In the genomic region with DNA sequence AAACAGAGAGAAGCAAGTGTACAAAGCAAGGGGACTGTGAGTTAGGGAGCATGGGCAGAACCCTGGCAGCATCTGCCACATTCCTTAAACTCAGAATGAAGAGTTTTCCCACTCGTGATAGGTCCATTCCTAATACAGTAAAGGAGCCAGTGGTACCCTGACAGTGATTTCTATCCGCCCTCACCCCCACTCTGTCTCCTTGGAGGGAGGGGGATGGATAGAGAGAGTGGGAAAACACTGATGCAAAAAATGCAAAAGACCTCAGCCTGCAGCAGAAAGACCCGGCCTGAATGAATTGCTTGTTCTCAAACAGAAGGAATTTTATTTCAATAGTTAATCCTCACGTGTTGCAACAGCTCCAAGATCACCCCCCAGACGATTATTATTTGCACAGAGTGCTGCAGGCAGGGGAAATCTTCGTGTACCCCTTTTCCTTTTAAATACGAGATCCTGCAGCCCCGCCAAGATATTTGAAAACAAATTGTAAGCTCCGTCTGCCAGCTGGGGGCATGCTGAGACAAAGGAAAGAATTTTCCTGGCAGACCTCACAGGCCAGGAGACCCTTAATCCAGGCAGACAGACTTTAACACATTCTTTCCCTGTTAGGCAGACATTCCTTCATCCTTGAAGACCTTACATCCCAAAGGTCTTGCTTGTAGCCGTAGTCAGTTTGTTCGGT, we compare ENCODE assay signal across 8 mouse cellular contexts.
DNase-seq lines count a peak whose midpoint lies in the region; ATAC-seq lines count a peak whose summit lies in the region.

No protein-coding gene starts in this region.

- no peaks in the 10 kb centered on the region for H3K36me3 ChIP-seq in hindbrain, embryonic 11.5 days (ENCODE audit: control insufficient read depth, insufficient read depth, low read length)
- no peaks in the 10 kb centered on the region for H3K36me3 ChIP-seq in midbrain, embryonic 13.5 days

- DNase-seq in ES-CJ7 (ENCODE audit: low read depth, low spot score) = peak; percentile 19
- DNase-seq in embryo, embryonic 11 days = peak; percentile 65
- peak; percentile 54 for DNase-seq in hindbrain, embryonic 11.5 days (ENCODE audit: low spot score)
- no peak for DNase-seq in T-cell, adult 2 months (ENCODE audit: low spot score)
- no peak for DNase-seq in layer of hippocampus, adult 8-10 months (ENCODE audit: low spot score in 2 of 2)
- DNase-seq in kidney, postnatal 10 days = no peak
- DNase-seq in yolk sac, embryonic 10.5 days (ENCODE audit: low spot score) = no peak

- H3K9me3 ChIP-seq in hindbrain, embryonic 11.5 days (ENCODE audit: control insufficient read depth, low read length) = no peaks in the 10 kb centered on the region
- no peaks in the 10 kb centered on the region for H3K9me3 ChIP-seq in midbrain, embryonic 13.5 days

- no peak overlapping the region for H3K27ac ChIP-seq in hindbrain, embryonic 11.5 days (ENCODE audit: low read depth, low read length)
- H3K27ac ChIP-seq in midbrain, embryonic 13.5 days = peak overlapping the region; percentile 57

- H3K4me3 ChIP-seq in hindbrain, embryonic 11.5 days (ENCODE audit: low read depth, low read length) = no peak overlapping the region
- H3K4me3 ChIP-seq in midbrain, embryonic 13.5 days (replicated peaks) = no peak overlapping the region

- H3K27me3 ChIP-seq in hindbrain, embryonic 11.5 days (ENCODE audit: control insufficient read depth, insufficient read depth, low read length) = no peaks in the 10 kb centered on the region
- peaks cover 13% of the 10 kb centered on the region; the same call in 1 of the 2 replicates for H3K27me3 ChIP-seq in midbrain, embryonic 13.5 days

- no peak overlapping the region for H3K9ac ChIP-seq in hindbrain, embryonic 11.5 days (ENCODE audit: low read depth, low read length)
- H3K9ac ChIP-seq in midbrain, embryonic 13.5 days (replicated peaks) = peak overlapping the region; percentile 24; the same call in 1 of the 2 replicates

- 10% methylated on average over 11 of the region's 11 CpGs for WGBS in hindbrain, embryonic 11.5 days
- whole genome bisulfite sequencing in midbrain, embryonic 13.5 days = 2% methylated on average over 11 of the region's 11 CpGs

- peak; percentile 47; the same call in 1 of the 2 replicates for ATAC-seq in hindbrain, embryonic 11.5 days (ENCODE audit: low FRiP score)
- peak; percentile 78 for ATAC-seq in midbrain, embryonic 13.5 days

- H3K4me2 ChIP-seq in hindbrain, embryonic 11.5 days (replicated peaks; ENCODE audit: low read depth, low read length) = no peak overlapping the region; the same call in 1 of the 2 replicates
- H3K4me2 ChIP-seq in midbrain, embryonic 13.5 days (replicated peaks) = peak overlapping the region; percentile 41

- H3K4me1 ChIP-seq in hindbrain, embryonic 11.5 days (replicated peaks; ENCODE audit: control insufficient read depth, insufficient read depth, low read length) = no peaks in the 10 kb centered on the region
- H3K4me1 ChIP-seq in midbrain, embryonic 13.5 days (replicated peaks) = peaks cover 20% of the 10 kb centered on the region

Comparison
In these comparisons a context has a peak if more than half of its experiments do, and no peak if none do; other contexts are left out.
1. DNase-seq: peak in ES-CJ7 (single experiment), embryo, embryonic 11 days (single experiment) and hindbrain, embryonic 11.5 days (single experiment); none in T-cell, adult 2 months (single experiment), layer of hippocampus, adult 8-10 months (0 of 2), kidney, postnatal 10 days (single experiment) and yolk sac, embryonic 10.5 days (single experiment).